Mouse (Mus musculus): ENCODE results near the gene Cdk5r1. TPM values are rescaled to one million over a fixed set of nuclear protein-coding genes. Genes with fewer than 3 reads are reported as not detected.

Gene Cdk5r1
- polyA plus RNA-seq, 1 experiment from 2014 or later, result 92.7 TPM

- Histone ChIP-seq H3K27me3 (ENCODE audit: control insufficient read depth, insufficient read depth, low read length) (no peaks in the 10 kb centered on the region), H3K4me3 (replicated peaks; ENCODE audit: low read length) (no peak overlapping the region), H3K27ac (no peak overlapping the region), H3K4me1 (replicated peaks; ENCODE audit: control insufficient read depth, insufficient read depth, low read length) (peaks cover 23% of the 10 kb centered on the region), H3K36me3 (replicated peaks; ENCODE audit: control insufficient read depth, insufficient read depth) (no peaks in the 10 kb centered on the region), H3K4me2 (replicated peaks) (no peak overlapping the region), H3K9ac (no peak overlapping the region), H3K9me3 (ENCODE audit: control insufficient read depth, low read length) (no peaks in the 10 kb centered on the region)
- DNase-seq (ENCODE audit: low spot score) (no peak), ATAC-seq (ENCODE audit: low FRiP score) (no peak)
- 75% methylated on average over 10 of the region's 10 CpGs for WGBS
Observed at GRCm38 (mm10) chr11:80497225-80497919, 20.5 kb downstream of the Cdk5r1 start.

GRCm38 (mm10) chr11:80498328-80499070 is 21.7 kb downstream of the Cdk5r1 start:
- DNase-seq (ENCODE audit: low spot score) (no peak), ATAC-seq (ENCODE audit: low FRiP score) (0 out of 2 replicates have a peak, but pooled peaks have one; percentile 19)
- H3K4me3 ChIP-seq (replicated peaks; ENCODE audit: low read length), result no peak overlapping the region
- 46% methylated on average over 11 of the region's 11 CpGs for WGBS
- peak overlapping the region; percentile 44 for H3K9ac ChIP-seq
- H3K9me3 ChIP-seq (ENCODE audit: control insufficient read depth, low read length), result no peaks in the 10 kb centered on the region
- no peak overlapping the region for H3K4me2 ChIP-seq (replicated peaks)
- peak overlapping the region; percentile 85 for H3K27ac ChIP-seq
- H3K4me1 ChIP-seq (replicated peaks; ENCODE audit: control insufficient read depth, insufficient read depth, low read length), result peaks cover 30% of the 10 kb centered on the region
- H3K27me3 ChIP-seq (ENCODE audit: control insufficient read depth, insufficient read depth, low read length), result no peaks in the 10 kb centered on the region
- H3K36me3 ChIP-seq (replicated peaks; ENCODE audit: control insufficient read depth, insufficient read depth), result no peaks in the 10 kb centered on the region

GRCm38 (mm10) chr11:80499550-80499952 is 22.7 kb downstream of the Cdk5r1 start:
- no peaks in the 10 kb centered on the region for H3K9me3 ChIP-seq (ENCODE audit: control insufficient read depth, low read length)
- no peak overlapping the region for H3K9ac ChIP-seq
- DNase-seq (ENCODE audit: low spot score) (no peak), ATAC-seq (ENCODE audit: low FRiP score) (no peak)
- H3K27ac ChIP-seq, result peak overlapping the region; percentile 85
- peaks cover 39% of the 10 kb centered on the region for H3K4me1 ChIP-seq (replicated peaks; ENCODE audit: control insufficient read depth, insufficient read depth, low read length)
- H3K4me2 ChIP-seq (replicated peaks), result no peak overlapping the region
- H3K4me3 ChIP-seq (replicated peaks; ENCODE audit: low read length), result no peak overlapping the region
- 59% methylated on average over 4 of the region's 4 CpGs for WGBS
- H3K36me3 ChIP-seq (replicated peaks; ENCODE audit: control insufficient read depth, insufficient read depth), result no peaks in the 10 kb centered on the region
- no peaks in the 10 kb centered on the region for H3K27me3 ChIP-seq (ENCODE audit: control insufficient read depth, insufficient read depth, low read length)

GRCm38 (mm10) chr11:80503281-80503680 is 26.5 kb downstream of the Cdk5r1 start:
- ATAC-seq (ENCODE audit: low FRiP score) (no peak), DNase-seq (ENCODE audit: low spot score) (no peak)
- no peaks in the 10 kb centered on the region for H3K36me3 ChIP-seq (replicated peaks; ENCODE audit: control insufficient read depth, insufficient read depth)
- H3K4me2 ChIP-seq (replicated peaks), result no peak overlapping the region
- peaks cover 49% of the 10 kb centered on the region for H3K4me1 ChIP-seq (replicated peaks; ENCODE audit: control insufficient read depth, insufficient read depth, low read length)
- H3K9me3 ChIP-seq (ENCODE audit: control insufficient read depth, low read length), result no peaks in the 10 kb centered on the region
- WGBS, result 72% methylated on average over 6 of the region's 6 CpGs
- peak overlapping the region; percentile 99 for H3K27ac ChIP-seq
- H3K4me3 ChIP-seq (replicated peaks; ENCODE audit: low read length), result no peak overlapping the region
- H3K9ac ChIP-seq, result peak overlapping the region; percentile 47
- no peaks in the 10 kb centered on the region for H3K27me3 ChIP-seq (ENCODE audit: control insufficient read depth, insufficient read depth, low read length)

GRCm38 (mm10) chr11:80503726-80504452 is 27.1 kb downstream of the Cdk5r1 start:
- peak; percentile 95 for ATAC-seq (ENCODE audit: low FRiP score)

GRCm38 (mm10) chr11:80504519-80505385 is 27.9 kb downstream of the Cdk5r1 start:
- H3K9me3 ChIP-seq (ENCODE audit: control insufficient read depth, low read length), result no peaks in the 10 kb centered on the region
- H3K9ac ChIP-seq, result peak overlapping the region; percentile 47
- H3K4me1 ChIP-seq (replicated peaks; ENCODE audit: control insufficient read depth, insufficient read depth, low read length), result peaks cover 47% of the 10 kb centered on the region
- WGBS, result 35% methylated on average over 6 of the region's 6 CpGs
- DNase-seq (ENCODE audit: low spot score), result no peak
- H3K4me2 ChIP-seq (replicated peaks), result peak overlapping the region; percentile 28
- peak overlapping the region; percentile 99 for H3K27ac ChIP-seq
- no peaks in the 10 kb centered on the region for H3K27me3 ChIP-seq (ENCODE audit: control insufficient read depth, insufficient read depth, low read length)
- H3K36me3 ChIP-seq (replicated peaks; ENCODE audit: control insufficient read depth, insufficient read depth), result no peaks in the 10 kb centered on the region
- H3K4me3 ChIP-seq (replicated peaks; ENCODE audit: low read length), result no peak overlapping the region
- ATAC-seq (ENCODE audit: low FRiP score), result no peak; the same call in none of the 2 replicates

More at GRCm38 (mm10) chr11:80503726-80504452, 27.1 kb downstream of the Cdk5r1 start:
- 8% methylated on average over 13 of the region's 13 CpGs for WGBS
- DNase-seq (ENCODE audit: low spot score), result peak; percentile 91
- Histone ChIP-seq H3K9ac (peak overlapping the region; percentile 47), H3K4me1 (replicated peaks; ENCODE audit: control insufficient read depth, insufficient read depth, low read length) (peaks cover 48% of the 10 kb centered on the region), H3K9me3 (ENCODE audit: control insufficient read depth, low read length) (no peaks in the 10 kb centered on the region), H3K27me3 (ENCODE audit: control insufficient read depth, insufficient read depth, low read length) (no peaks in the 10 kb centered on the region), H3K27ac (peak overlapping the region; percentile 99), H3K4me3 (replicated peaks; ENCODE audit: low read length) (no peak overlapping the region), H3K4me2 (replicated peaks) (peak overlapping the region; percentile 28), H3K36me3 (replicated peaks; ENCODE audit: control insufficient read depth, insufficient read depth) (no peaks in the 10 kb centered on the region)

- no peaks in the 10 kb centered on the region for H3K9me3 ChIP-seq (ENCODE audit: control insufficient read depth, low read length)
- no peaks in the 10 kb centered on the region for H3K27me3 ChIP-seq (ENCODE audit: control insufficient read depth, insufficient read depth, low read length)
- peaks cover 41% of the 10 kb centered on the region for H3K4me1 ChIP-seq (replicated peaks; ENCODE audit: control insufficient read depth, insufficient read depth, low read length)
- no peak for DNase-seq (ENCODE audit: low spot score)
- no peak for ATAC-seq (ENCODE audit: low FRiP score)
- no peak overlapping the region for H3K4me2 ChIP-seq (replicated peaks)
- no peak overlapping the region for H3K9ac ChIP-seq
- H3K36me3 ChIP-seq (replicated peaks; ENCODE audit: control insufficient read depth, insufficient read depth), result no peaks in the 10 kb centered on the region
- WGBS, result 60% methylated on average over 3 of the region's 3 CpGs
- no peak overlapping the region for H3K4me3 ChIP-seq (replicated peaks; ENCODE audit: low read length)
- peak overlapping the region; percentile 99 for H3K27ac ChIP-seq
Observed at GRCm38 (mm10) chr11:80505581-80505980, 28.8 kb downstream of the Cdk5r1 start.

GRCm38 (mm10) chr11:80506483-80506882 is 29.7 kb downstream of the Cdk5r1 start:
- Histone ChIP-seq H3K36me3 (replicated peaks; ENCODE audit: control insufficient read depth, insufficient read depth) (no peaks in the 10 kb centered on the region), H3K9me3 (ENCODE audit: control insufficient read depth, low read length) (no peaks in the 10 kb centered on the region), H3K4me3 (replicated peaks; ENCODE audit: low read length) (no peak overlapping the region), H3K27me3 (ENCODE audit: control insufficient read depth, insufficient read depth, low read length) (no peaks in the 10 kb centered on the region), H3K9ac (no peak overlapping the region), H3K4me2 (replicated peaks) (no peak overlapping the region), H3K4me1 (replicated peaks; ENCODE audit: control insufficient read depth, insufficient read depth, low read length) (peaks cover 41% of the 10 kb centered on the region), H3K27ac (no peak overlapping the region)
- DNase-seq (ENCODE audit: low spot score) (no peak), ATAC-seq (ENCODE audit: low FRiP score) (no peak)
